Mouse (Mus musculus) heart, embryonic 14.5 days (tissue): ENCODE measurements around the gene Bak1. TPM values are rescaled to one million over a fixed set of nuclear protein-coding genes. Genes with fewer than 3 reads are reported as not detected.
A peak's percentile ranks its signal among the peaks of the same experiment; 100 is the strongest.

ENCODE experiments used
- ATAC-seq: fragments of 200-750 bp; cut with Nextera tagmentation; 2 replicates; pipeline ENCODE4 v1.8.0; 2017; ENCODE audit warnings: low read depth, moderate TSS enrichment; ENCODE audit not compliant: insufficient number of reproducible peaks, insufficient read depth, low FRiP score
- H3K27ac ChIP-seq, 2 experiments: fragments of 200-500 bp in 1 of 2; fragments of 300-500 bp in 1 of 2; sonication (generic) in 1 of 2; replicated peaks in 1 of 2; 2 replicates each; pipeline ENCODE4 v1.5.1; 2012 to 2014; ENCODE audit warnings: low read depth in 2 of 2, low read length in 2 of 2, control low read depth in 1 of 2, mild to moderate bottlenecking in 1 of 2, mixed read lengths in 1 of 2; ENCODE audit not compliant: control insufficient read depth in 1 of 2, insufficient read depth in 1 of 2
- H3K27me3 ChIP-seq: fragments of 300-500 bp; sonication (generic); 2 replicates; pipeline ENCODE4 v1.6.1; 2014; ENCODE audit warnings: mild to moderate bottlenecking, low read length, control low read depth; ENCODE audit not compliant: control insufficient read depth, insufficient read depth
- H3K36me3 ChIP-seq: fragments of 300-500 bp; sonication (generic); 2 replicates; pipeline ENCODE4 v1.6.1; 2014; ENCODE audit warnings: mild to moderate bottlenecking, control low read depth, low read length, mixed read lengths; ENCODE audit not compliant: control insufficient read depth, insufficient read depth
- H3K4me1 ChIP-seq, 2 experiments: fragments of 200-500 bp in 1 of 2; fragments of 300-500 bp in 1 of 2; sonication (generic) in 1 of 2; 2 replicates each; pipeline ENCODE4 v1.6.1; 2012 to 2014; ENCODE audit warnings: low read length in 2 of 2, control low read depth in 1 of 2, mixed read lengths in 1 of 2; ENCODE audit not compliant: control insufficient read depth in 2 of 2, insufficient read depth in 2 of 2
- H3K4me2 ChIP-seq: fragments of 300-500 bp; sonication (generic); 2 replicates; pipeline ENCODE4 v1.6.1; 2014; ENCODE audit warnings: mild to moderate bottlenecking, low read length
- H3K4me3 ChIP-seq, 2 experiments: fragments of 200-500 bp in 1 of 2; fragments of 300-500 bp in 1 of 2; sonication (generic) in 1 of 2; 2 replicates each; pipeline ENCODE4 v1.5.1; 2012 to 2014; ENCODE audit warnings: low read length in 2 of 2, mild to moderate bottlenecking in 2 of 2, control low read depth in 1 of 2, low read depth in 1 of 2, moderate library complexity in 1 of 2; ENCODE audit not compliant: control insufficient read depth in 1 of 2, insufficient read depth in 1 of 2
- H3K9ac ChIP-seq: fragments of 300-500 bp; sonication (generic); 2 replicates; pipeline ENCODE4 v1.6.1; 2014; ENCODE audit warnings: mild to moderate bottlenecking, low read length
- H3K9me3 ChIP-seq: fragments of 300-500 bp; sonication (generic); 2 replicates; pipeline ENCODE4 v1.6.1; 2016; ENCODE audit warnings: low read length, control low read depth; ENCODE audit not compliant: control insufficient read depth
- WGBS: fragments of 180-500 bp; shearing (Covaris S2); extraction: QIAGEN DNeasy Blood & Tissue Kit; methylation state at CpG from one replicate; pipeline ENCODE4 v1.1.7; 2014; 5-methylcytosine and 5-hydroxymethylcytosine counted together
- polyA plus RNA-seq: library from polyadenylated mRNA; unstranded; fragments of >200 nt; fragmentation: Nextera tagmentation; extraction: Ambion mirVana; gene quantifications from 2 replicates; pipeline ENCODE4 v1.2.1, GENCODE M21; 2014

Bak1 gene
- polyA plus RNA-seq, 1 experiment from 2014 or later: 10.5 TPM

- no peaks in the 10 kb centered on the region for H3K36me3 ChIP-seq
- H3K4me1 ChIP-seq: peaks cover 18 to 24% of the 10 kb centered on the region in 2 experiments
- no peaks in the 10 kb centered on the region for H3K9me3 ChIP-seq
- no peak overlapping the region for H3K9ac ChIP-seq
- H3K27ac ChIP-seq: no peak overlapping the region
- H3K27me3 ChIP-seq: no peaks in the 10 kb centered on the region
- H3K4me3 ChIP-seq: no peak overlapping the region
- no peak overlapping the region for H3K4me2 ChIP-seq
- ATAC-seq: no peak
- 70% methylated on average over 4 of the region's 4 CpGs for WGBS
Measured at GRCm38 (mm10) chr17:26997661-26998060, 31.1 kb downstream of the Bak1 start.

GRCm38 (mm10) chr17:26995562-26995961, 33.2 kb downstream of the Bak1 start:
- no peak for ATAC-seq
- Histone ChIP-seq H3K9me3 (no peaks in the 10 kb centered on the region), H3K4me3 (no peak overlapping the region), H3K4me1 (peaks cover 18 to 23% of the 10 kb centered on the region in 2 experiments), H3K27ac (peak overlapping the region; percentile 5 to 64; a peak in 2 of 4 replicates), H3K27me3 (no peaks in the 10 kb centered on the region), H3K9ac (no peak overlapping the region), H3K36me3 (no peaks in the 10 kb centered on the region), H3K4me2 (0 out of 2 replicates have a peak overlapping the region, but pooled peaks have one; percentile 6)
- WGBS: 50% methylated on average over 8 of the region's 8 CpGs

- no peak overlapping the region for H3K4me3 ChIP-seq
- H3K4me1 ChIP-seq: peaks cover 18% of the 10 kb centered on the region in 2 experiments
- WGBS: 77% methylated on average over 6 of the region's 6 CpGs
- H3K27ac ChIP-seq: peak overlapping the region; percentile 56 to 64; a peak in 2 of 4 replicates
- no peak overlapping the region for H3K9ac ChIP-seq
- H3K9me3 ChIP-seq: no peaks in the 10 kb centered on the region
- no peaks in the 10 kb centered on the region for H3K36me3 ChIP-seq
- H3K27me3 ChIP-seq: no peaks in the 10 kb centered on the region
- H3K4me2 ChIP-seq: 0 out of 2 replicates have a peak overlapping the region, but pooled peaks have one; percentile 6
- no peak for ATAC-seq
Measured at GRCm38 (mm10) chr17:26995006-26995405, 33.8 kb downstream of the Bak1 start.

GRCm38 (mm10) chr17:26994410-26994809, 34.4 kb downstream of the Bak1 start:
- peaks cover 17 to 18% of the 10 kb centered on the region in 2 experiments for H3K4me1 ChIP-seq
- H3K4me2 ChIP-seq: peak overlapping the region; percentile 27
- WGBS: 38% methylated on average over 14 of the region's 14 CpGs
- no peaks in the 10 kb centered on the region for H3K27me3 ChIP-seq
- H3K36me3 ChIP-seq: no peaks in the 10 kb centered on the region
- H3K9me3 ChIP-seq: no peaks in the 10 kb centered on the region
- no peak overlapping the region for H3K4me3 ChIP-seq
- H3K27ac ChIP-seq: peak overlapping the region; percentile 56 to 64; a peak in 3 of 4 replicates
- H3K9ac ChIP-seq: no peak overlapping the region
- peak; percentile 58 for ATAC-seq

GRCm38 (mm10) chr17:26990521-26990920, 38.3 kb downstream of the Bak1 start:
- Histone ChIP-seq H3K36me3 (no peaks in the 10 kb centered on the region), H3K4me1 (peaks cover 12 to 13% of the 10 kb centered on the region in 2 experiments), H3K27ac (no peak overlapping the region), H3K27me3 (no peaks in the 10 kb centered on the region), H3K4me2 (no peak overlapping the region), H3K9ac (no peak overlapping the region), H3K4me3 (no peak overlapping the region), H3K9me3 (no peaks in the 10 kb centered on the region)
- ATAC-seq: no peak

GRCm38 (mm10) chr17:26985503-26986179, 43.2 kb downstream of the Bak1 start:
- no peak overlapping the region for H3K27ac ChIP-seq
- no peak overlapping the region for H3K4me2 ChIP-seq
- no peak overlapping the region for H3K4me3 ChIP-seq
- ATAC-seq: no peak
- H3K9ac ChIP-seq: no peak overlapping the region
- H3K36me3 ChIP-seq: no peaks in the 10 kb centered on the region
- 85% methylated on average over 10 of the region's 10 CpGs for WGBS
- H3K27me3 ChIP-seq: no peaks in the 10 kb centered on the region
- H3K9me3 ChIP-seq: no peaks in the 10 kb centered on the region
- 0 out of 4 replicates have a peak, but pooled peaks cover 0 to 2% of the 10 kb centered on the region in 2 experiments for H3K4me1 ChIP-seq

- 82% methylated on average over 4 of the region's 4 CpGs for WGBS
- Histone ChIP-seq H3K9ac (no peak overlapping the region), H3K9me3 (no peaks in the 10 kb centered on the region), H3K27ac (no peak overlapping the region), H3K36me3 (peaks cover 11% of the 10 kb centered on the region), H3K27me3 (no peaks in the 10 kb centered on the region), H3K4me1 (0 out of 4 replicates have a peak, but pooled peaks cover 0 to 3% of the 10 kb centered on the region in 2 experiments), H3K4me2 (no peak overlapping the region), H3K4me3 (no peak overlapping the region)
- no peak for ATAC-seq
Measured at GRCm38 (mm10) chr17:26983382-26983781, 45.4 kb downstream of the Bak1 start.
